Mouse (Mus musculus): ENCODE data around the gene Tnni2. TPM values are rescaled to one million over a fixed set of nuclear protein-coding genes. Genes with fewer than 3 reads are reported as not detected.
"Not testable (repeated sequence)": the region's sequence is repeated elsewhere in the genome, so short reads cannot be mapped to it uniquely, and the experiment has no call there.

Tnni2 gene
- polyA plus RNA-seq, 1 experiment from 2014 or later: 3.7 TPM

DNA sequence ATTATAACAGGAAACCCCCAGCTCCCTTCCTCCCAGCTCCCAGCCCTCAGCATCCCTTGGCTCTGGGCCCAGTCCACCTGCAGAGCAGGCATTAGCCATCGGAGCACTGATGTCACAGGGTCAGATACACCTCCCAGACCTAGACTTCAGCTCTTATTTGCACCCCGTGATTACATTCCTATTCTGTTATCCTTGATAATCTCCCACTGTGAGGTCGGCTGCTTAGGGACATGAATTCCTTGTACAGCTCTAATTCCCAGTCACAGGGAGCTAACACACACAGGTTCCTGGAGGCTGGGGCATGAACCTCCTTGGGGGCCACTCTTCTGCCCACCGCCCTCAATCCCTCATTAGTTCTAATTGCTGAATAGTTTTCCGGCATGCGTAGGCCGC lies 40.9 kb upstream of the Tnni2 start:
- H3K4me3 ChIP-seq (ENCODE audit: low read depth, low read length): no peak overlapping the region
- no peaks in the 10 kb centered on the region for H3K36me3 ChIP-seq (ENCODE audit: control insufficient read depth, insufficient read depth, low read length)
- H3K9ac ChIP-seq (ENCODE audit: low read depth, low read length): no peak overlapping the region
- ATAC-seq (replicated peaks; ENCODE audit: low FRiP score): no peak
- no peak for DNase-seq (ENCODE audit: low spot score)
- no peak overlapping the region for H3K4me2 ChIP-seq
- 71% methylated on average over 7 of the region's 7 CpGs for WGBS
- no peaks in the 10 kb centered on the region for H3K9me3 ChIP-seq (ENCODE audit: control insufficient read depth, low read length)
- H3K27ac ChIP-seq (ENCODE audit: low read depth, low read length): no peak overlapping the region
- peaks cover 15% of the 10 kb centered on the region for H3K4me1 ChIP-seq (replicated peaks; ENCODE audit: control insufficient read depth, insufficient read depth, low read length)
- no peaks in the 10 kb centered on the region for H3K27me3 ChIP-seq (replicated peaks; ENCODE audit: control insufficient read depth, insufficient read depth, low read length)

- H3K4me3 ChIP-seq (ENCODE audit: low read depth, low read length): no peak overlapping the region
- no peak overlapping the region for H3K4me2 ChIP-seq
- DNase-seq (ENCODE audit: low spot score) (no peak), ATAC-seq (replicated peaks; ENCODE audit: low FRiP score) (0 out of 2 replicates have a peak, but pooled peaks have one; percentile 17)
- no peaks in the 10 kb centered on the region for H3K36me3 ChIP-seq (ENCODE audit: control insufficient read depth, insufficient read depth, low read length)
- H3K27me3 ChIP-seq (replicated peaks; ENCODE audit: control insufficient read depth, insufficient read depth, low read length): no peaks in the 10 kb centered on the region
- no peak overlapping the region for H3K27ac ChIP-seq (ENCODE audit: low read depth, low read length)
- 54% methylated on average over 4 of the region's 4 CpGs for WGBS
- H3K9me3 ChIP-seq (ENCODE audit: control insufficient read depth, low read length): no peaks in the 10 kb centered on the region
- peaks cover 11% of the 10 kb centered on the region for H3K4me1 ChIP-seq (replicated peaks; ENCODE audit: control insufficient read depth, insufficient read depth, low read length)
- no peak overlapping the region for H3K9ac ChIP-seq (ENCODE audit: low read depth, low read length)
These were observed 38.0 kb upstream of the Tnni2 start for GRCm38 (mm10) chr7:142403591-142403990.

DNA sequence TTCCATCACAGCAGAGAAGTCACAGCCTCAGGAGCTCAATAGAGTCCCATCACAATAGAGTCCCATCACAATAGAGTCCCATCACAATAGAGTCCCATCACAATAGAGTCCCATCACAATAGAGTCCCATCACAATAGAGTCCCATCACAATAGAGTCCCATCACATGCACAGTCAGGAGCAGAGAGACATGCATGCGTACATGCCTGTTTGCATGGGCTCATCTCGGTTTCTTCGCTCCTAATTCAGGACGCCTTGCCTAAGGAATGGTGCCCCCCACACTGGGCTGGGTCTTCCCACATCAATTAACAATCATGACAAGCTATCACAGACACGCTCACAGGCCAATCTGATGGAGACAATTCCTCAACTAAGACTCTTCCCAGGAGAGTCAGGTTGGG lies 36.5 kb upstream of the Tnni2 start:
- not testable (repeated sequence) for H3K9me3 ChIP-seq (ENCODE audit: control insufficient read depth, low read length); H3K27me3 ChIP-seq (replicated peaks; ENCODE audit: control insufficient read depth, insufficient read depth, low read length); H3K4me2 ChIP-seq; ATAC-seq (replicated peaks; ENCODE audit: low FRiP score); H3K36me3 ChIP-seq (ENCODE audit: control insufficient read depth, insufficient read depth, low read length); H3K4me1 ChIP-seq (replicated peaks; ENCODE audit: control insufficient read depth, insufficient read depth, low read length); H3K27ac ChIP-seq (ENCODE audit: low read depth, low read length); DNase-seq (ENCODE audit: low spot score); H3K4me3 ChIP-seq (ENCODE audit: low read depth, low read length); H3K9ac ChIP-seq (ENCODE audit: low read depth, low read length)
- WGBS: 84% methylated on average over 5 of the region's 5 CpGs

DNA sequence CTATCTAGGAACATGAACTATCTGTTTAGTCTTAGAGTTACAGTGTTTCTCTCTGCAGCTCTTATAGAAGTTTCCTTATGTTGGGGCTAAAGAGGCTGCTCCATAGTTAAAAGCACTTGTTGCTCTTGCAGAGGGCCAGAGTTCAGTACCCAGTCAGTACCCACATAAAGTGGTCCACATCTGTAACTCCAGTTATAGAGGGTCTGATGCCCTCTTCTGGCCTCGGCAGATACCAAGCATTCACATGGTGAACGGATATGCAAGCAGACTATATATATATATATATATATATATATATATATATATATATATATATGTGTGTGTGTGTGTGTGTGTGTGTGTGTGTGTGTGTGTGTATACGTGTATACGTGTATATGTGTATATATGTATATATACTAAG lies 33.7 kb upstream of the Tnni2 start:
- Histone ChIP-seq H3K9me3 (ENCODE audit: control insufficient read depth, low read length) (no peaks in the 10 kb centered on the region), H3K9ac (ENCODE audit: low read depth, low read length) (no peak overlapping the region), H3K27ac (ENCODE audit: low read depth, low read length) (no peak overlapping the region), H3K4me2 (no peak overlapping the region), H3K27me3 (replicated peaks; ENCODE audit: control insufficient read depth, insufficient read depth, low read length) (no peaks in the 10 kb centered on the region), H3K4me1 (replicated peaks; ENCODE audit: control insufficient read depth, insufficient read depth, low read length) (no peaks in the 10 kb centered on the region), H3K4me3 (ENCODE audit: low read depth, low read length) (no peak overlapping the region), H3K36me3 (ENCODE audit: control insufficient read depth, insufficient read depth, low read length) (no peaks in the 10 kb centered on the region)
- no peak for DNase-seq (ENCODE audit: low spot score)
- no peak for ATAC-seq (replicated peaks; ENCODE audit: low FRiP score)
- 67% methylated on average over 4 of the region's 4 CpGs for WGBS

GRCm38 (mm10) chr7:142408686-142409085 lies 32.9 kb upstream of the Tnni2 start:
- DNase-seq (ENCODE audit: low spot score) (no peak), ATAC-seq (replicated peaks; ENCODE audit: low FRiP score) (no peak)
- Histone ChIP-seq H3K4me1 (replicated peaks; ENCODE audit: control insufficient read depth, insufficient read depth, low read length) (no peaks in the 10 kb centered on the region; the same call in 1 of the 2 replicates), H3K36me3 (ENCODE audit: control insufficient read depth, insufficient read depth, low read length) (no peaks in the 10 kb centered on the region), H3K4me2 (no peak overlapping the region), H3K9me3 (ENCODE audit: control insufficient read depth, low read length) (no peaks in the 10 kb centered on the region), H3K27me3 (replicated peaks; ENCODE audit: control insufficient read depth, insufficient read depth, low read length) (no peaks in the 10 kb centered on the region), H3K9ac (ENCODE audit: low read depth, low read length) (no peak overlapping the region), H3K4me3 (ENCODE audit: low read depth, low read length) (no peak overlapping the region), H3K27ac (ENCODE audit: low read depth, low read length) (no peak overlapping the region)
- whole genome bisulfite sequencing: 87% methylated on average over 8 of the region's 8 CpGs

DNA sequence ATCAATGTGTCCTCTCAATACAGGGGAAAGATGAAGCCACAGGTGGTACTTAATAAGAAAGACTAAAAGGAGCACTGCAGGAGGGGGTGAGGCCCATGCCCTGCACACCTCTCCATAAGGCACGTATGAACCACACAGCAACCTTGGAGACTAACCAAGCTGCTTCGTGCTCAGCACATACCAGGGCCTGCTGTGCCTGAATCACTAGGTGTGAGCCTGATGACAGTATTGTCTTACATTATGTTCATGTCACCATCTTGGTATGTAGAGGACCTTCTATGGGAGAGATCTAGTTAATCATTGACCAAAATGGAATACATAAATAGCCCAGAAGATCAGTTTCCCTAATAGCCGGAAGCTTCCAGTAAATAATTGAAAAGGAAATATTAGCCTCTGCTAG lies 32.0 kb upstream of the Tnni2 start:
- H3K27ac ChIP-seq (ENCODE audit: low read depth, low read length): no peak overlapping the region
- DNase-seq (ENCODE audit: low spot score): no peak
- 83% methylated on average over 3 of the region's 3 CpGs for WGBS
- H3K36me3 ChIP-seq (ENCODE audit: control insufficient read depth, insufficient read depth, low read length): no peaks in the 10 kb centered on the region
- H3K9ac ChIP-seq (ENCODE audit: low read depth, low read length): no peak overlapping the region
- H3K4me2 ChIP-seq: no peak overlapping the region
- no peak overlapping the region for H3K4me3 ChIP-seq (ENCODE audit: low read depth, low read length)
- no peaks in the 10 kb centered on the region; the same call in 1 of the 2 replicates for H3K4me1 ChIP-seq (replicated peaks; ENCODE audit: control insufficient read depth, insufficient read depth, low read length)
- no peaks in the 10 kb centered on the region for H3K9me3 ChIP-seq (ENCODE audit: control insufficient read depth, low read length)
- ATAC-seq (replicated peaks; ENCODE audit: low FRiP score): no peak
- no peaks in the 10 kb centered on the region for H3K27me3 ChIP-seq (replicated peaks; ENCODE audit: control insufficient read depth, insufficient read depth, low read length)

- no peak overlapping the region for H3K4me2 ChIP-seq
- no peaks in the 10 kb centered on the region for H3K27me3 ChIP-seq (replicated peaks; ENCODE audit: control insufficient read depth, insufficient read depth, low read length)
- DNase-seq (ENCODE audit: low spot score) (no peak), ATAC-seq (replicated peaks; ENCODE audit: low FRiP score) (peak; percentile 70; the same call in 1 of the 2 replicates)
- H3K4me3 ChIP-seq (ENCODE audit: low read depth, low read length): no peak overlapping the region
- no peaks in the 10 kb centered on the region for H3K9me3 ChIP-seq (ENCODE audit: control insufficient read depth, low read length)
- H3K9ac ChIP-seq (ENCODE audit: low read depth, low read length): no peak overlapping the region
- H3K4me1 ChIP-seq (replicated peaks; ENCODE audit: control insufficient read depth, insufficient read depth, low read length): no peaks in the 10 kb centered on the region; the same call in 1 of the 2 replicates
- no peak overlapping the region for H3K27ac ChIP-seq (ENCODE audit: low read depth, low read length)
- no peaks in the 10 kb centered on the region for H3K36me3 ChIP-seq (ENCODE audit: control insufficient read depth, insufficient read depth, low read length)
- 56% methylated on average over 6 of the region's 6 CpGs for WGBS
These were observed 28.3 kb upstream of the Tnni2 start for GRCm38 (mm10) chr7:142413285-142413684.

DNA sequence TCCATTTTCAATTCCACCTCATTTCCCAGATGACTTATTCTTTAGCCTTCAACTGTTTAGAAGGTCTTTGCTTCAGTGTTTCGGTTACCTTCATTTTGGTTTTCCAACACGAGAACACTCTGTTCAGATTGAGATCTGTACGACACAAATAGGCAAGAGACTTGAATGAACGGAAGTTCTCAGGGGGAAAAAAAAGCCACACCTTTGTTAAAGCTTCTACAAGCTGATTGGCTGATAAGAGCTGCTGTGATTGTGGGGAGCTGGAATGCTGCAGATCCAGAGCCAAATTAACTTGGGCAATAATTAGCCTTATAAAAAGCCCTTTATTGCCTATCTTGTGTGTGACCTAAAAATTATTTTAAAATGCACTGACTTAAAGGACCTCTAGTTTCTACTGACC lies 26.3 kb upstream of the Tnni2 start:
- H3K27me3 ChIP-seq (replicated peaks; ENCODE audit: control insufficient read depth, insufficient read depth, low read length): no peaks in the 10 kb centered on the region
- no peaks in the 10 kb centered on the region for H3K9me3 ChIP-seq (ENCODE audit: control insufficient read depth, low read length)
- no peak overlapping the region for H3K4me3 ChIP-seq (ENCODE audit: low read depth, low read length)
- DNase-seq (ENCODE audit: low spot score): no peak
- H3K9ac ChIP-seq (ENCODE audit: low read depth, low read length): no peak overlapping the region
- H3K36me3 ChIP-seq (ENCODE audit: control insufficient read depth, insufficient read depth, low read length): no peaks in the 10 kb centered on the region
- H3K4me2 ChIP-seq: no peak overlapping the region
- no peak overlapping the region for H3K27ac ChIP-seq (ENCODE audit: low read depth, low read length)
- peaks cover 2% of the 10 kb centered on the region; the same call in 1 of the 2 replicates for H3K4me1 ChIP-seq (replicated peaks; ENCODE audit: control insufficient read depth, insufficient read depth, low read length)
- ATAC-seq (replicated peaks; ENCODE audit: low FRiP score): no peak
- 59% methylated on average over 4 of the region's 4 CpGs for WGBS

DNA sequence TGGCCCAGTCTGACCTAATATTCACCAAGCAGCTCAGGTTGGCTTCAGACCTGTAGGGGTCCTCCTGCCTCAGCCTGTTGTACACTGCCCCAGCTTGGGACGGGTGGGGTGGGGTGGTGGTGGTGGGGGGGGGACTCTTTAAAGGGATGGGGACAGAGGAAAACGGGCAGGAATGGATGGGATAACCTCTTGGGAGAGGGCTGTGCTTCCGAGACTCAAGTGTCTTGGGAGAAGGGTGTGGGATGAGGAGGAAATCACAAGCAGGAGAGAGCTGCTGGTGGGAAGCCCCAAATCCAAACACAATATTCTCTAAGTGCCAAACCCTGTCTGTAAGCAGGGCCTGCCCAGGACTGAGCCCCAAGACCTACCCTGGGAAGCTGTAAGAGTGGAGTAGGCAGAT lies 25.4 kb upstream of the Tnni2 start:
- H3K9me3 ChIP-seq (ENCODE audit: control insufficient read depth, low read length): no peaks in the 10 kb centered on the region
- no peak overlapping the region for H3K9ac ChIP-seq (ENCODE audit: low read depth, low read length)
- ATAC-seq (replicated peaks; ENCODE audit: low FRiP score) (no peak), DNase-seq (ENCODE audit: low spot score) (no peak)
- H3K27ac ChIP-seq (ENCODE audit: low read depth, low read length): no peak overlapping the region
- H3K4me1 ChIP-seq (replicated peaks; ENCODE audit: control insufficient read depth, insufficient read depth, low read length): peaks cover 2% of the 10 kb centered on the region; the same call in 1 of the 2 replicates
- H3K27me3 ChIP-seq (replicated peaks; ENCODE audit: control insufficient read depth, insufficient read depth, low read length): no peaks in the 10 kb centered on the region
- no peaks in the 10 kb centered on the region for H3K36me3 ChIP-seq (ENCODE audit: control insufficient read depth, insufficient read depth, low read length)
- H3K4me2 ChIP-seq: no peak overlapping the region
- no peak overlapping the region for H3K4me3 ChIP-seq (ENCODE audit: low read depth, low read length)
- 72% methylated on average over 3 of the region's 3 CpGs for WGBS

Measured in liver, embryonic 11.5 days (tissue).